Mouse (Mus musculus) granulocyte monocyte progenitor cell, adult 5-6 weeks (primary cell): Measurements from ENCODE around the gene Nrip1. TPM values are rescaled to one million over a fixed set of nuclear protein-coding genes. Genes with fewer than 3 reads are reported as not detected.

Experiments used
- ATAC-seq: replicated peaks from 2 replicates; pipeline ENCODE4 v1.8.0; 2016; ENCODE audit warnings: mild to moderate bottlenecking, moderate TSS enrichment, inconsistent platforms; ENCODE audit not compliant: poor library complexity, severe bottlenecking
- total RNA-seq, 2 experiments: library from RNA; stranded (forward) in 1 of 2; stranded (reverse) in 1 of 2; fragments of 200-712, 200-1000 nt in 1 of 2; fragments of >200 nt in 1 of 2; fragmentation: Nextera tagmentation in 1 of 2; gene quantifications; 2 replicates each; pipeline ENCODE4 v1.2.3; 2014 to 2017

Gene Nrip1
- total RNA-seq, 2 experiments from 2014 or later: 11.7 to 21.0 TPM

DNA sequence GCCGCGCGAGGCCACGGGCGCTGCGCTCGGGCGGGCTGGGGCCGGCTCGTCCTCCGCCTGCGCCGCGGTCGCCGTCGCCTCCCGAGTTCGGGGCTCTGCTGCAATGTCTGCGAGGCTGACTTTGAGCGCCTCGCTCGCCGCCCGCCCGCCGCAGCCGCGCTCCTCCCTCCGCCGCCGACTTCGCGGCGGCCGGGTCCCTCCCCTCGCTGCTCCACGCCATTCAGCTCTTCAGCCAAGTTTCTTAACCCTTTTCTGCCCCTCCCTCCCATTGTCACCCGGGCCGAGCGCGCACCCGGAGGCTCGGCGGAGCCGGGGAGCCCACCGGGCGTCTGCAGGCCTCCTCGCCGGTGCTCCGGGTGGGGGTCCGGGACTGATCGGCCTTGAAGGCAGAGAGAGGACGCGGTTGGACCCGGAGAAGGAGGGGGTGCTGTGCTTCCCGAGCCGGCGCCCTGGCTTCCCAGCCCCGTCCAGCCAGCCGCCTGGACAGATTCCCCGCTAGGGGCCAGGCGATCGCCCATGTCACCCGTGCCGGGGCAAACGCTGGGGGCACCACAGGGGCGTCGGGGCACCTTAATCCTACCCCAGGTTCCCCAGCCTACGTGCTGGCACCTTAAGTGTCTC is 576 bp downstream of the Nrip1 start:
- peak; percentile 58 for ATAC-seq

DNA sequence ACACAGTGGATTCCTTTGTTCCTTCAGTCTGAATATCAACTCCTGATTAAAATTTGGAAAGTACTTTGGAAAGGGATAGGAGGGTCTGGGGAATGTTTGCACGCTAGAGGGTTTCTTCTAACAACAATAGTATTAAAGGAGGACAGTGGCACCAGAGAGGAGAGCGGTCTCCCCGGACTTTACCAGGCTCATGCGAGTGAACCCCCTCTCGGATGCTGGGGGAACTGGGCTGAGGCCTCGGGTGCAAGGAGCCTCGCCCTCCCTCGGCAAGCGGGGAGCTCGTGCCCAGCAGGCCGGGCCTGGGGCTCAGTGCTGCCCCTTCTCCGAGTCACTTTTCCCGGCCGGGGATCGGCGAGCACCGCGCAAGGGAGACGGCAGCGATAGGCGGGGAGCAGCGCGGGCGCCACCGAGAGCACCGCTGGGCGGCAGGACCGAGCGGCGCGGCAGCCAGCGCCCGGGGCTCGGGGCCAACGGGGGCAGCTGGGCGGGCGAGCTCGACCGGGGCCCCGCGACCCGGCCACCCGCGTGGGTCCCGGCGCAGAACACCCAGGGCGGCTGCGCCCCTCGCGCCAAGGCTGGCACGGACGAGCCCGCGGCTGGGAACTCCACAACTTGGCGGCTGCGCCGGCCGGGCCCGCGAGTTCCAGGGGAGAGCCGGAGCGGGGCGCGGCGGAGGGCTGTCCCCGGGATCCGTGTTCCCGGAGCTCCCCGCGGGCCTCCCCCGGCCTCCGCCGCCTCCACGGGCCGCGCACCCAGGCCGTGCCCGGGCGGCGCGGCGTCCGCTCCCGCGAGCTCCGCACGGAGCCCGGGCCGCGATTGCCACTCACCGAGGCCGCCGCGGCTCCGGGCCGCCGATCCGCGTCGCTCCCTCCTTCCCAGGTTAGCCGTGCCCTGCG is 1.3 kb downstream of the Nrip1 start:
- ATAC-seq: peak; percentile 43

- ATAC-seq: no peak
Measured at GRCm38 (mm10) chr16:76371614-76371917, 2.1 kb downstream of the Nrip1 start.

GRCm38 (mm10) chr16:76370716-76371613 is 2.7 kb downstream of the Nrip1 start:
- peak; percentile 13 for ATAC-seq

DNA sequence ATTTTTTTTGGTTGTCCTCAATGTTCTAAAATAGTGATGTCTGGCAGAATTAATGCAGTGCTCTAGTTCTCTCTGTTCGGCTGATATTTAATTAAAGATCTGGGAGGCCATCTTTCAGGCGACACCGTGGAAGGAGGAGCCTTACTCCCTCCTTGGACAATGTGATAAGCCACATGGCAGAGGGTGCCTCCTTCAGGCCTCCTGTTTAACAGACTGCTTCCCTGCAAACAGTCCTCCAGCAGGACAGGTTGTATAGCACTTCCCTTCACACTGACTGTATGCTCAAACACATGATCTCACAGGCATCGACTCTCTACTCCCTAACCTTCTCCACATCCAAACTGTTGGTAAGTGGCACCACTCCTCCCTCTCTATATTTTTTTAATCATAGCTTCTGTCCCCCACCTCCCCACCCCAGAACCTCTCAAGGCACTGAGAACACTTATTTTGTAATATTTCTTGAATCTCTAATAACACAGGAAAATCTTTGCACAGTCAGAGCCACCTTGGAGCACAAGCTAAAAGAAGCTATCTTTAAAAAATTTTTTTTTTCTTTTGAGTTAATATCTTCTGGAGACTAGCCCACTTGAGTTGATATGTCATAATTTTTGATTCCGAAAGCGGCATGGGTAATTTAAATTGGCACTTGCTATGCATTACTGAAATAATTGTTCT is 3.4 kb downstream of the Nrip1 start:
- peak; percentile 12 for ATAC-seq

- no peak for ATAC-seq
Measured at GRCm38 (mm10) chr16:76369236-76369635, 4.4 kb downstream of the Nrip1 start.

GRCm38 (mm10) chr16:76367261-76367908 is 6.2 kb downstream of the Nrip1 start:
- ATAC-seq: no peak

DNA sequence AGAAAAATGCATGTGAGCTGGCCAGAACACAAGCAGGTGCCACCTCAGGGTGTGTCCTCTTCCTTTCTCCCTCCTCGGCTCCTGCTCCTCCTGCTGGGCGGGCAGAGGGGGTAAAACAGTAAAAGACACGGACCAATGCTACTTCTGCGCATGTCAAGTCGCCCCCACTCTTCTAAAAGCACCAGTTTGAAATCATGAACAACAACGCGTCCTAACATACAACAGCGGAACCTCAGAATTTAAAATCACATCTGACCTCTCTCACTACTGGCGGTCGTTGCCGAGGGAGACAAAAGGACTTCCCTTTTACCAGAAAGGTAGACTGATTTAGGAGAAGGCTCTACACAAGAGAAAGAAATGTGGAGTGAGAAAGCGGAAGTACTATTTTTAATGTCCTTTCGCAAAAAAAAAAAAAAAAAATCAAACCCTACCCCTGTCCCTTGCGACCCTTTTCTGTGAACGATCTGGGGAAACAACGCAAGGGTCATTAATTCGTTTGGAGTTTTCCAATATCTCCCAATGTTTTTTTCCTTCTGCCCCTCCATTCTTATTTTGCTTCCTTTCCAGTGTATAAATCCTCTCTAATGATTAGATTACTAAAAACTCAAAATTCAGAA is 7.7 kb downstream of the Nrip1 start:
- peak; percentile 66 for ATAC-seq

GRCm38 (mm10) chr16:76365237-76365636 is 8.4 kb downstream of the Nrip1 start:
- no peak for ATAC-seq

DNA sequence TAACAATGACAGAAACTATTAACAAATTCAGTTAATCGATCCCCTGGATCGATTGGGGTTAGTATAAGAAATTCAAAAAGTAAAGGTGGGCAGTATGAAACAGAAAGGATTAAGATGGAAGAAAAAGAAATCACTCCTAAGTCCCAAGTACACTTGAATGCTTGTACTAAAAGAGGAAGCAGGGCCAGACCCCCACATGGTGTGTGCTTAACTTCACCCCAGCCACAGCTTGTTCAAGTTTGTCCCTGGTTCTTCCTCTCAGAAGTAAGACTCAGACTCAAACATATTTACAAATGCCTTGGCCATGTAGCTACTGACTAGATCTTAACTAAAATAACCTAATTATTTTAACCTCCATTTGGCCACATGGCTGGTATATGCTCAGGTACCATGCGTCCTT is 10.0 kb downstream of the Nrip1 start:
- ATAC-seq: peak; percentile 65

DNA sequence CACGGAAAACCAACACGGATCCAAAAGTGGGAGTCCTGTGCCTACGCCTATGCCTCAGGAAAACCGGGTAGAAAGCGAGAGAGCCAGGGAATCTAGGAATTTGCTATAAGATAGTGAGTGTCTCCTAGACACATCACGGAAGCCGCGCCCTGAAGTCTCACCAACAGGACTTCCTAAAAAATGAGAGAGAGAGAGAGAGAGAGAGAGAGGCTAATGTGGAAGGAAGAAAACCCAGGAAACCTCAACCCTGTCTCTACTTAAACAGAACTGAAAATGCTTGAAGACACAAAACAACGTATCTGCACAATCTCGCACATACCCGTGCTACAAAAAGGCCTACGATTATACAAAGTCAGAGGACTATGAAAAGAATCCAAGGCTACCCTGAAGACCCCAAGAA is 10.6 kb downstream of the Nrip1 start:
- ATAC-seq: peak; percentile 68

GRCm38 (mm10) chr16:76360441-76360840 is 13.2 kb downstream of the Nrip1 start:
- no peak for ATAC-seq

- no peak for ATAC-seq
Measured at GRCm38 (mm10) chr16:76358757-76359156, 14.9 kb downstream of the Nrip1 start.

DNA sequence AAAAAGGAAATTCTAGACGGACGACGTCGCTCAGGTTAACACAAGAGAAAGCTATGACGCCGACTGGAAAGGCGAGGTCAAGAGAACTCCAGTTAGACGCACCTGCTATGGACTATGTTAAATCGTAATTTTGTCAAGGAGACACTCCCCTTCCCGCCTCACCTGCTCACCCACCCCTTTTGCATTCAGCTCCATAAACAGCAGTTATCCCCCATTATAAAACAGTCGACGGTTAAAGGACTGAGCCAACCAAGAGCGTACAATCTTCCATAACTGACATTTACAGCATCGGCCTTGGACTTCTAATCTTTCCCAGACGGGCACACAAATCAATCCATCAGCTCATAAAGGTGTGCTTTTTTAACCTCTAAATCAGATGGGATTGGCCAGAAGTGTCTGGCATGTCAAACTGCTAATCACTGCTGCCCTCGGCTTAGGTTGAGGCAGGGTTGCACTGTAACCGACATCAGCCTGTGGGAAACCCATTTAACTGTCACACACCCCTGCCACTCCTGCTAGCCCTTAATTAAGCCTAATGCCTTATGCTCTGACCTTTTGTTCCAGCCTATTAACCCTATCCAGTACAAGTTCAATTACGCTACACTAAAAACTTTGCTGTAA is 15.4 kb downstream of the Nrip1 start:
- ATAC-seq: no peak

GRCm38 (mm10) chr16:76357155-76357554 is 16.5 kb downstream of the Nrip1 start:
- ATAC-seq: no peak

DNA sequence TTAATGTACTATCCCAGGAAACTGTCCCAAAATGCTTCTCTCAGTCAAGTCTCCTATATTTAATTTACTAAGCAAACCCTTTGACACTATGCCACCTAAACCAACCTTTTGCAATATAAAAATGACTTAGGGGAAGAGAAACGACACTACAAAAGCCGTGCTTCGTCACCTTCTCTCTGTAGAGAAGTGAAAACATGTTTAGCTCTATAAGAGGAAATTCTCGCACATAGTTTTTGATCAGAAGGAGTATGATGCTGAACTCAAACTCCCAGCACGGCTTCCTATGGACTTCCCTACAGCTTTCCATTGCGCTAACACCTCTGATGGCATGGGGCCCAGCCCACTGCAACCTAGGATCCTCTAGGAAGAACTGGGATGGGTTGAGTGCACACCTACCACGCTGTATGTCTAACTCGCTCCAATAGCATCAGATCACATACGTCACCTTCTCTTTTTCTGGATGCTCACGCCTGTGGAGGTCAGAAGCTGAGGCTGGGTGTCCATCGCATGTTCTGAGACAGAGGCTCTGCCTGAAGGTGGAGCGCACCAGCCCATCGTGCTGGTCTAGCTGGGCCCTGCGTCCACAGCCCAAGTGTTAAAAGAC is 17.6 kb downstream of the Nrip1 start:
- peak; percentile 69 for ATAC-seq

- peak; percentile 53 for ATAC-seq
Measured at GRCm38 (mm10) chr16:76355267-76355666, 18.4 kb downstream of the Nrip1 start.

DNA sequence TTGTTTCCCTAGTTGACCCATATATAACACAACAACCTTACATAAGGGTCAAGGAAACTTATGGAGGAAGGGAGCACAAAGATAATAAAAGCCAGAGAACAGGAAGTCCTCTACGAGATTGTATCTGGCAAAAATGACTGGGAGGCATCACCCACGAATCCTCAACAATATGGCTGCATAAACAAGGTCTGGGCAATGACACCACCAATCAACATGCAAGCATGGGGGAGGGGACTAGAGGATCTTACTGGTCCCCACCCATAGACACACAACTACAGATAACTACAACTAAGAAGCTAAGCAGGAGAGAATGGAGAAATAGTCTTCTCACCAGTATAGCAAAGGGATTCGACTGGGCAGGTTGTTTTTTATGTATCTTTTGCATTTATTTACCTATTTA is 18.8 kb downstream of the Nrip1 start:
- ATAC-seq: peak; percentile 33

DNA sequence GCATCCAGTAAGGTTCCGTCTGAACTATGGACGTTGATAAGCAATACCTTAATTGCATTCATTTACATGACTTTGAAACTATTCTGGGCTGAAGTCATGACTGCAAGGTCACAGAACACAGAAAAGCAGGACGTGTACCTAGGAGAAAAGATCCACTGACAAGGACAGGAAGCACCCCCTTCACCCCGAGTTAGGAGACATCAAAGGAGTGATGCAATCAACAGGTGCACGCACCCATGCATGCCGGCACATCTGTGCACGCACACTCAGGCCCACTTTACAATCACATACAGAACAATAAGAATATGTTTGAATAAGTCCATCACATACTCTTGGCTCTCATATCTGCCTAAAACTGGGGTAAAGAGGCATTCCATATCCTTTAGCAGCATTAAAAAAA is 19.3 kb downstream of the Nrip1 start:
- ATAC-seq: no peak
